Mouse (Mus musculus): ENCODE measurements around the gene Gjc3.

- no peak for TF ChIP-seq CTCF (conservative IDR thresholded peaks at IDR 0.05; ENCODE audit: low read length)
- TF ChIP-seq POU5F1 (IDR thresholded peaks at IDR 0.05; ENCODE audit: borderline replicate concordance, low read length): no peak
Observed at GRCm38 (mm10) chr5:137936486-137936885, 26.4 kb downstream of the Gjc3 start.

Data from E14TG2a.4 (cell line).